Mouse (Mus musculus): Measurements from ENCODE around the gene Ccdc88c. TPM values are rescaled to one million over a fixed set of nuclear protein-coding genes. Genes with fewer than 3 reads are reported as not detected.

Ccdc88c gene
- polyA plus RNA-seq, 1 experiment from 2014 or later: 6.9 TPM

DNA sequence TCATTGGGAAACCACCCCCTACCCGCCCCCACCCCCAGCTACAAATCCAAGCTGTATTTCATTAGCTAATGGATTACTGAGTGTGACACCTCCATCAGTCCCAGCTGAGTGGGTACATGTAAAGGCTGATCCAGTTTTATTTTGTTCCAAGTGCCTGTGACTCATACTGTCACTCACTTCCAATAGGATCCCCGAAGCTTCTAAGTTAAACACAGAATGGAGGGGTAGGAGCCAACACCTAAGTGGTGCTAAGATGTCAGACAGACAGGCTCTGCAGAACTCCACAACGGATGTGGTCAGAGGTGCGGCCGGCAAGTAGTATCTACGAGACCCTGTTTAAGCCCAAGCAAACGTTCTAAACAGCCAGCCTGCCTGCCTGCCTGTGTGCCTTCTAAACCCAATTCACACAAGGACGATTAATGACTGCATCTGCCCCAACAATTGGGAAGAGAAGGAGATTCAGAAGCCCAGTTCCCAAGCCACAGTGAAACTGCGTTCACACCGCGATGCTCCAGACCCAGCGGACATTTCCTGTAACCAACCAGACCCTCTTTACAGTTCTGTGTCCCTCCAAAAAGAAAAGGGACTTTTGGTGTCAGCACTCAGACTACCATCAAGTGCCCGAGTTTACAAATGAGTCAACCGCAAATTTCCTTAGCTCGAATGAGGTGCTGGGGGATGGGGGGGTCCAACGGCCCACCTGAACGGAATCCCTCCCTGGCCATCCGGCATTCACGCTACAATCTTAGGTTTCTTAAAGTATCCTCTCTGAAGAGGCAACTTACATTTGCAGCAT, 1.2 kb downstream of the Ccdc88c start:
- H3K4me3 ChIP-seq (ENCODE audit: low read depth, low read length): peak overlapping the region; percentile 70
- no peak for ATAC-seq (ENCODE audit: low read depth)
- H3K27me3 ChIP-seq (replicated peaks; ENCODE audit: control insufficient read depth, insufficient read depth, low read length): peaks cover 36% of the 10 kb centered on the region
- no peaks in the 10 kb centered on the region for H3K9me3 ChIP-seq (ENCODE audit: control insufficient read depth, low read length)
- peak overlapping the region; percentile 78 for H3K9ac ChIP-seq (ENCODE audit: low read depth, low read length)
- H3K36me3 ChIP-seq (ENCODE audit: control insufficient read depth, insufficient read depth, low read length): no peaks in the 10 kb centered on the region
- H3K4me1 ChIP-seq (ENCODE audit: control insufficient read depth, insufficient read depth, low read length): peaks cover 7% of the 10 kb centered on the region; the same call in 1 of the 2 replicates
- peak overlapping the region; percentile 95 for H3K4me2 ChIP-seq (ENCODE audit: low read depth, low read length)
- no peak for DNase-seq (ENCODE audit: low spot score)
- H3K27ac ChIP-seq (replicated peaks; ENCODE audit: low read depth, low read length): 0 out of 2 replicates have a peak overlapping the region, but pooled peaks have one; percentile 71
- 1% methylated on average over 19 of the region's 19 CpGs for WGBS

DNA sequence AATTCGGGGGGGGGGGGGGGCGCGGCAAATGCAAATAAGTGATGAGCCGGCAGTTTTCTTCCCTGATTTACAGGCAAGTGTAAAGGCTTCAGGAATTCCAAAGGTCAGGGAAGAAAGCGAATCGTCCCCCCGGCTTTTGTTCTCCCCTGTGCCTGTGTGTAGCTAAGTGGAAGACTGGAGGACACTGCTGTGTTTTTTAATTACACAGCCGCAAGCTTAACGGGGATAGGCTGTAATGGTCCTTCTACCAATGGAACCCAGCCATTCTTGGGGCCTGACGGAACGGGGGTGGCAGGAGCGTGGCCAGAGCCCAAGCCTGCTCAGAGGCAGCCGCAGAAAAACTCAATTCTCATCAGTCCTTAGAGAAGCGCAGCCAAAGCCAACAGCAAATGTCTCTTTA, 1.9 kb downstream of the Ccdc88c start:
- H3K4me2 ChIP-seq (ENCODE audit: low read depth, low read length): peak overlapping the region; percentile 95
- peaks cover 36% of the 10 kb centered on the region for H3K27me3 ChIP-seq (replicated peaks; ENCODE audit: control insufficient read depth, insufficient read depth, low read length)
- DNase-seq (ENCODE audit: low spot score): no peak
- WGBS: 9% methylated on average over 12 of the region's 14 CpGs
- H3K36me3 ChIP-seq (ENCODE audit: control insufficient read depth, insufficient read depth, low read length): no peaks in the 10 kb centered on the region
- no peaks in the 10 kb centered on the region for H3K9me3 ChIP-seq (ENCODE audit: control insufficient read depth, low read length)
- ATAC-seq (ENCODE audit: low read depth): no peak
- peak overlapping the region; percentile 70 for H3K4me3 ChIP-seq (ENCODE audit: low read depth, low read length)
- peaks cover 7% of the 10 kb centered on the region; the same call in 1 of the 2 replicates for H3K4me1 ChIP-seq (ENCODE audit: control insufficient read depth, insufficient read depth, low read length)
- H3K9ac ChIP-seq (ENCODE audit: low read depth, low read length): 0 out of 2 replicates have a peak overlapping the region, but pooled peaks have one; percentile 35
- no peak overlapping the region for H3K27ac ChIP-seq (replicated peaks; ENCODE audit: low read depth, low read length)

DNA sequence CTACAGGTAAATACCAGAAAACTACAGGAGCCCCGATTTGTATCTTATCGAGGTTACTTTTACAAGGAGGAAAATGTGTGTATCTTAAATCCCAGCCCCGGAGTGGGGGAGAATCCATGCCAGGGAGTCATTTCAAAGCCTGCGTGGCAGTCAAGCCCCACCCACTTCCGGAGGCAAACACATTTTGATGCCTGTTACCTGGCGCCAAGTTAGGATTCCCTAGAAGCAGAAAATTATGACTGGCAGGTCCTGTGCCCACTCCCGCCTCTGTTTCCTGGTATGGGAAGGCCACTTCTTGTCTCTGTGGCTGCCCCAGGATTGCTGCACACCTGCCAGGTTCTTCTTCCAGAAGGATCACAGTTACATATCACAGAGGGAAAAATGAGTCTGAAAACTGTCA, 2.3 kb downstream of the Ccdc88c start:
- peak overlapping the region; percentile 70 for H3K4me3 ChIP-seq (ENCODE audit: low read depth, low read length)
- no peak overlapping the region for H3K27ac ChIP-seq (replicated peaks; ENCODE audit: low read depth, low read length)
- H3K9me3 ChIP-seq (ENCODE audit: control insufficient read depth, low read length): no peaks in the 10 kb centered on the region
- peak; percentile 51 for DNase-seq (ENCODE audit: low spot score)
- peak overlapping the region; percentile 95 for H3K4me2 ChIP-seq (ENCODE audit: low read depth, low read length)
- peaks cover 36% of the 10 kb centered on the region for H3K27me3 ChIP-seq (replicated peaks; ENCODE audit: control insufficient read depth, insufficient read depth, low read length)
- ATAC-seq (ENCODE audit: low read depth): no peak
- H3K36me3 ChIP-seq (ENCODE audit: control insufficient read depth, insufficient read depth, low read length): no peaks in the 10 kb centered on the region
- peaks cover 7% of the 10 kb centered on the region; the same call in 1 of the 2 replicates for H3K4me1 ChIP-seq (ENCODE audit: control insufficient read depth, insufficient read depth, low read length)
- 0 out of 2 replicates have a peak overlapping the region, but pooled peaks have one; percentile 35 for H3K9ac ChIP-seq (ENCODE audit: low read depth, low read length)
- 39% methylated on average over 7 of the region's 7 CpGs for WGBS

DNA sequence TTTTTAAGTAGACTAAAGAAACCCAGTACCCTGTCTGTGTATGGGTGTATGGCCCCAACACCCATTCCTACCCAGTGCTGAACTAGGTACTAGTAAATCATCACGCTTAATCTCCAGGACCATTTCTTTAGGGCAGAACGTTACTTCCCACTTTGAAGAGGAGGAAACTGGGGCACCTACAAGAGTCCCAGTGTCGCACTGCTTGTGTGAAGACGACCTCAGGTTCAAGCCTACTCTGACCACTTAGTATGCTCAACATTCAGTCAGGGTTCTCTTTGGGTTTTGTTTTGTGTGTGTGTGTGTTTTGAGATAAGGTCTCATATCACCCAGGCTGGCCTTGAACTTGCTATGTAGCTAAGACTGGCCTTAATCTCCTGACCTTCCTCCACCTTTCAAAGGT, 2.8 kb downstream of the Ccdc88c start:
- no peak for ATAC-seq (ENCODE audit: low read depth)
- no peaks in the 10 kb centered on the region for H3K9me3 ChIP-seq (ENCODE audit: control insufficient read depth, low read length)
- H3K27ac ChIP-seq (replicated peaks; ENCODE audit: low read depth, low read length): no peak overlapping the region
- H3K27me3 ChIP-seq (replicated peaks; ENCODE audit: control insufficient read depth, insufficient read depth, low read length): peaks cover 36% of the 10 kb centered on the region
- H3K4me2 ChIP-seq (ENCODE audit: low read depth, low read length): no peak overlapping the region
- H3K9ac ChIP-seq (ENCODE audit: low read depth, low read length): no peak overlapping the region
- no peak overlapping the region for H3K4me3 ChIP-seq (ENCODE audit: low read depth, low read length)
- no peaks in the 10 kb centered on the region for H3K36me3 ChIP-seq (ENCODE audit: control insufficient read depth, insufficient read depth, low read length)
- H3K4me1 ChIP-seq (ENCODE audit: control insufficient read depth, insufficient read depth, low read length): peaks cover 7% of the 10 kb centered on the region; the same call in 1 of the 2 replicates
- no peak for DNase-seq (ENCODE audit: low spot score)
- WGBS: 77% methylated on average over 4 of the region's 4 CpGs

DNA sequence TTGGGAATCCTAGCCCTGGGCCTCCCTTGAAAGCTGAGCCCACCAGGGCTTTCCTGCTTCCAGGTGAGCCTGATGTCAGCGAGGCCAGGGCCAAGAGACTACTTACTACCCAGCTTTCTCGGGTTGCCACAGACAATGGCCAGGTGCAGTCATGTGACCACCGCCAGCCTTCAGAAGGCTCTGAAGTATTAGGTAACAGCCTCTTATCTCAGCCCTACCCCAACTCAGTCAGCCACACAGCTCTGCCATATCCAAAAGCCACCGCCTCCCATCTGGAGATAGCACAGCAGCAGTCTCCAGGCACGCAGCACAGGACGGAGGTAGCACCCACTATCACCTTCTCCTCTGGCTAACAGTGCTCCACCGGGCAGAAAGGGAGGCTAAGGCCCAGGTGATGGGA, 3.5 kb downstream of the Ccdc88c start:
- 57% methylated on average over 7 of the region's 7 CpGs for WGBS
- Histone ChIP-seq H3K4me2 (ENCODE audit: low read depth, low read length) (no peak overlapping the region), H3K27ac (replicated peaks; ENCODE audit: low read depth, low read length) (no peak overlapping the region), H3K9me3 (ENCODE audit: control insufficient read depth, low read length) (no peaks in the 10 kb centered on the region), H3K9ac (ENCODE audit: low read depth, low read length) (no peak overlapping the region), H3K4me1 (ENCODE audit: control insufficient read depth, insufficient read depth, low read length) (peaks cover 7% of the 10 kb centered on the region; the same call in 1 of the 2 replicates), H3K36me3 (ENCODE audit: control insufficient read depth, insufficient read depth, low read length) (no peaks in the 10 kb centered on the region), H3K27me3 (replicated peaks; ENCODE audit: control insufficient read depth, insufficient read depth, low read length) (peaks cover 36% of the 10 kb centered on the region), H3K4me3 (ENCODE audit: low read depth, low read length) (no peak overlapping the region)
- ATAC-seq (ENCODE audit: low read depth) (peak; percentile 53; the same call in 1 of the 2 replicates), DNase-seq (ENCODE audit: low spot score) (peak; percentile 73)

DNA sequence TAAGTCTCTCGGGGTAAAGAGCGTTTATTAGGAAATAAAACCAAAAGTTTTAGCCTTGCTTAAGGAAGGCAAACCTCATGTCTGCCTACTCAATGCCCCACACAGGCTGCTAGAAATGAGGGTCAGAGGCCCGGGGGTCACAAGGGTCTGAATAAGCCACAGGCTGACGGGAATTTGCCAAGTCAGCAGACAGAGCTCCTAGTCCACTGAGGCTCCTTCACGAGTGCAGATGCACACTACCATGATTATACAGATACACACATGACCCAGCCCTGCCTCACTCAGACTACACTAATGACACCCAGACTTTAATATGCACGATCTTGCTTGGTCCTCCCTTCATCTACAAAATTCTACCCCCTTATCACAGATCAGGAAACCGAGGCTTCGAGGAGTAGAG, 4.0 kb downstream of the Ccdc88c start:
- no peak overlapping the region for H3K4me2 ChIP-seq (ENCODE audit: low read depth, low read length)

DNA sequence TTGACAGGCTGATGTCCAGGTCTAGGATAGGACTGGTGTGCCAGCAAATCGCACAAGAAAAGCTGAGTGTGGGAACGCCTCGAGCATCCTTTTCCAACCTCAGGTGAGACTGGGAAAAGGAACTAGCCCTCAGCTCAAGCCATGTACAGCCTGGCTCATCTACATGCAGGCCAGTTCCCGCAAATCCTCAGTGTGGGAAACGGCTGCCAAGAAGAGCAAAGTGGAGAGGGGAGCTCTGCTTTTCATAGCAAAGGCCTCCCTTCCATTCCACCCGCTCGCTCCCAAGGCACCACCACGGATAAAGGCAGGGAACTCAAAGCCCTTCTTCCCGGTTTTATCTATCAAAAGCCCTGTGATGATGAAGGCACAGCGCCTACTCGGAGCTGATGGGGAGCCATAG, 5.7 kb downstream of the Ccdc88c start:
- Histone ChIP-seq H3K36me3 (ENCODE audit: control insufficient read depth, insufficient read depth, low read length) (no peaks in the 10 kb centered on the region), H3K4me1 (ENCODE audit: control insufficient read depth, insufficient read depth, low read length) (peaks cover 11% of the 10 kb centered on the region), H3K27ac (replicated peaks; ENCODE audit: low read depth, low read length) (no peak overlapping the region), H3K9me3 (ENCODE audit: control insufficient read depth, low read length) (no peaks in the 10 kb centered on the region), H3K27me3 (replicated peaks; ENCODE audit: control insufficient read depth, insufficient read depth, low read length) (peaks cover 26% of the 10 kb centered on the region), H3K4me2 (ENCODE audit: low read depth, low read length) (no peak overlapping the region), H3K9ac (ENCODE audit: low read depth, low read length) (no peak overlapping the region), H3K4me3 (ENCODE audit: low read depth, low read length) (no peak overlapping the region)
- no peak for DNase-seq (ENCODE audit: low spot score)
- ATAC-seq (ENCODE audit: low read depth): no peak
- WGBS: 84% methylated on average over 11 of the region's 11 CpGs

More for the DNA sequence above, 4.0 kb downstream of the Ccdc88c start:
- Histone ChIP-seq H3K4me3 (ENCODE audit: low read depth, low read length) (no peak overlapping the region), H3K9me3 (ENCODE audit: control insufficient read depth, low read length) (no peaks in the 10 kb centered on the region), H3K36me3 (ENCODE audit: control insufficient read depth, insufficient read depth, low read length) (no peaks in the 10 kb centered on the region), H3K4me1 (ENCODE audit: control insufficient read depth, insufficient read depth, low read length) (peaks cover 7% of the 10 kb centered on the region; the same call in 1 of the 2 replicates), H3K27me3 (replicated peaks; ENCODE audit: control insufficient read depth, insufficient read depth, low read length) (peaks cover 36% of the 10 kb centered on the region), H3K27ac (replicated peaks; ENCODE audit: low read depth, low read length) (no peak overlapping the region), H3K9ac (ENCODE audit: low read depth, low read length) (no peak overlapping the region)
- WGBS: 58% methylated on average over 8 of the region's 8 CpGs
- DNase-seq (ENCODE audit: low spot score) (no peak), ATAC-seq (ENCODE audit: low read depth) (no peak)

DNA sequence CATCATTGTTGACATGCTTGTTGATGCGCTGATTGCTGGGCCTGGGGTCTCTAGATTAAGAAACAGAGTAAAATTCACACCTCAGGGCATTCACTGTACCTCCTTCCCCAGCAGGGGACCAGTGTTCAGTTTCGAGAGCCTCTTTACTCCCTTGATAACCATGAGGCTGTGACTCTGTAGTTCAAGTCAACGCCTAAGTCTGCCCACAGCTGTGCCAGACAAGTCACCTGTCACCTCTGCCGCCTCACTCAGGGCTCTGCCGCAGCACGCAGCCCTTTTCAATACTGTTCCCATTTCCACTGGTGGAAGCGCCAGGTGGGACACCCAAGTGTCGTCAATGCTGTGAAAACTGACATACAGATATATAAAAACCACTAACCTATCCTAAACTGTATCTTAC, 6.5 kb downstream of the Ccdc88c start:
- ATAC-seq (ENCODE audit: low read depth) (no peak), DNase-seq (ENCODE audit: low spot score) (no peak)
- no peak overlapping the region for H3K27ac ChIP-seq (replicated peaks; ENCODE audit: low read depth, low read length)
- WGBS: 93% methylated on average over 8 of the region's 8 CpGs
- no peak overlapping the region for H3K9ac ChIP-seq (ENCODE audit: low read depth, low read length)
- no peak overlapping the region for H3K4me2 ChIP-seq (ENCODE audit: low read depth, low read length)
- no peak overlapping the region for H3K4me3 ChIP-seq (ENCODE audit: low read depth, low read length)
- no peaks in the 10 kb centered on the region for H3K9me3 ChIP-seq (ENCODE audit: control insufficient read depth, low read length)
- peaks cover 19% of the 10 kb centered on the region for H3K4me1 ChIP-seq (ENCODE audit: control insufficient read depth, insufficient read depth, low read length)
- no peaks in the 10 kb centered on the region for H3K36me3 ChIP-seq (ENCODE audit: control insufficient read depth, insufficient read depth, low read length)
- H3K27me3 ChIP-seq (replicated peaks; ENCODE audit: control insufficient read depth, insufficient read depth, low read length): peaks cover 19% of the 10 kb centered on the region
